Mouse (Mus musculus): ENCODE measurements around the gene Ednra. TPM values are rescaled to one million over a fixed set of nuclear protein-coding genes. Genes with fewer than 3 reads are reported as not detected.
A peak's percentile ranks its signal among the peaks of the same experiment; 100 is the strongest.

Ednra gene
- 7.6 and 8.6 TPM in 2 replicates for polyA plus RNA-seq (2014; fragmentation: Nextera tagmentation; extraction: Ambion mirVana)

DNA sequence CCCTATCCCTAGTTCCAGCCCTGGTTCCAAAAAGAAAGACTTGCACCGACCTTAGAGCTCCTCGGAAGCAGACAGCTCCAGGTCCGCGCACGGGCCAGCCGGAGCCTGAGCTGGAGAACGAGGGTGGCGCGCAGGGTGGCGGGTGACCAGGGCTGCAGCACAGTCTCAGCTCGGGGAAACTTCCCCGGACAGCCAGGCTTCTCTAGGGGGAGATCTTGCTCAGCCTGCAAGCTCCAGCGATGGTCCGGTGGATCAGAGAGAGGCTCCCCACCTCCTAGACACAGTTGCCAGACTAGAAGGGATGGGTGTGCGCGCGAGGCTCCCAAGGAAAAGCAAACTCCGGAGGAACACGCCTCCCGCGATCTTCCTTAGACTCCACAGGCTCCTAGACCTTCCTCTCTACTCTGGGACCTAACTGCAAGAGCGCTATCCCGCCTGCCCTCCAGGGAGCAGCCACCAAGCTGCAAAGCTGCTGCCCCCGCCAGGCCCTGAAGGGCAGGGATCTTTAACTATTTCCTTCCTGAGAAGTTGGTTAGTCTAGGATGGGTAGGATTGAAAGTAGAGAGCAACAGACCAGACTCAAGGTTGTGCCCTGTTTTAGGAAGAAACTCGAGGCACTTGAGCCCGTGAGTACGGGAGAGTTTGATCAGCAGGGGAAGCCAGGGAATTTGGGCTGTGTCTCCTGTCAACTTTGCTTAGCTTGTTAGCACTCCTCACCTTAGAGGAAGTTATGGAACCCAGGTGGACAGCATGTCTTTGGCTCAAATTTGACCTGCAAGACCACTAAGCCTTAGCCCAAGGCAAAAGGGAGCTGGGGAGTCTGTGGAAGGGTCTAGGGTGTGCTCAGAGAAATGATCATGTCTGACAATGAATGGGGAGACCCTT, at the start of gene Ednra:
TSS of gene Ednra (minus strand) at position 419 of the 885 bp plus-strand sequence.
- peaks cover 4% of the 10 kb centered on the region; the same call in 1 of the 2 replicates for H3K4me1 ChIP-seq (replicated peaks; ENCODE audit: control insufficient read depth, insufficient read depth, low read length)
- H3K36me3 ChIP-seq (replicated peaks; ENCODE audit: control insufficient read depth, insufficient read depth), result no peaks in the 10 kb centered on the region
- DNase-seq (ENCODE audit: low spot score) (peak; percentile 32), ATAC-seq (ENCODE audit: low FRiP score) (peak; percentile 87)
- H3K27me3 ChIP-seq (ENCODE audit: control insufficient read depth, insufficient read depth, low read length), result no peaks in the 10 kb centered on the region
- peak within 1 kb of the TSS; percentile 41 for H3K9ac ChIP-seq
- peak within 1 kb of the TSS; percentile 38 for H3K4me3 ChIP-seq (replicated peaks; ENCODE audit: low read length)
- H3K4me2 ChIP-seq (replicated peaks), result peak within 1 kb of the TSS; percentile 74
- no peaks in the 10 kb centered on the region for H3K9me3 ChIP-seq (ENCODE audit: control insufficient read depth, low read length)
- peak within 1 kb of the TSS; percentile 64 for H3K27ac ChIP-seq
- WGBS, result 1% methylated on average over 27 of the region's 27 CpGs

GRCm38 (mm10) chr8:77773831-77774230, 49.6 kb upstream of the Ednra start:
- H3K4me1 ChIP-seq (replicated peaks; ENCODE audit: control insufficient read depth, insufficient read depth, low read length), result no peaks in the 10 kb centered on the region
- H3K4me3 ChIP-seq (replicated peaks; ENCODE audit: low read length), result no peak overlapping the region
- 85% methylated on average over 4 of the region's 4 CpGs for WGBS
- no peak for DNase-seq (ENCODE audit: low spot score)
- H3K36me3 ChIP-seq (replicated peaks; ENCODE audit: control insufficient read depth, insufficient read depth), result no peaks in the 10 kb centered on the region
- no peak for ATAC-seq (ENCODE audit: low FRiP score)
- H3K9ac ChIP-seq, result no peak overlapping the region
- H3K27me3 ChIP-seq (ENCODE audit: control insufficient read depth, insufficient read depth, low read length), result no peaks in the 10 kb centered on the region
- H3K9me3 ChIP-seq (ENCODE audit: control insufficient read depth, low read length), result no peaks in the 10 kb centered on the region
- no peak overlapping the region for H3K27ac ChIP-seq
- H3K4me2 ChIP-seq (replicated peaks), result no peak overlapping the region

GRCm38 (mm10) chr8:77773256-77773655, 49.0 kb upstream of the Ednra start:
- DNase-seq (ENCODE audit: low spot score), result no peak
- Histone ChIP-seq H3K4me3 (replicated peaks; ENCODE audit: low read length) (no peak overlapping the region), H3K27ac (no peak overlapping the region), H3K36me3 (replicated peaks; ENCODE audit: control insufficient read depth, insufficient read depth) (no peaks in the 10 kb centered on the region), H3K9ac (no peak overlapping the region), H3K27me3 (ENCODE audit: control insufficient read depth, insufficient read depth, low read length) (no peaks in the 10 kb centered on the region), H3K4me2 (replicated peaks) (no peak overlapping the region), H3K4me1 (replicated peaks; ENCODE audit: control insufficient read depth, insufficient read depth, low read length) (no peaks in the 10 kb centered on the region), H3K9me3 (ENCODE audit: control insufficient read depth, low read length) (no peaks in the 10 kb centered on the region)
- ATAC-seq (ENCODE audit: low FRiP score), result no peak
- WGBS, result 71% methylated on average over 5 of the region's 5 CpGs

GRCm38 (mm10) chr8:77772210-77772886, 48.1 kb upstream of the Ednra start:
- no peak overlapping the region for H3K9ac ChIP-seq
- WGBS, result 46% methylated on average over 5 of the region's 5 CpGs
- H3K27me3 ChIP-seq (ENCODE audit: control insufficient read depth, insufficient read depth, low read length), result no peaks in the 10 kb centered on the region
- H3K4me2 ChIP-seq (replicated peaks), result no peak overlapping the region
- ATAC-seq (ENCODE audit: low FRiP score) (peak; percentile 60), DNase-seq (ENCODE audit: low spot score) (peak; percentile 44)
- no peaks in the 10 kb centered on the region for H3K4me1 ChIP-seq (replicated peaks; ENCODE audit: control insufficient read depth, insufficient read depth, low read length)
- no peak overlapping the region for H3K4me3 ChIP-seq (replicated peaks; ENCODE audit: low read length)
- no peaks in the 10 kb centered on the region for H3K9me3 ChIP-seq (ENCODE audit: control insufficient read depth, low read length)
- no peaks in the 10 kb centered on the region for H3K36me3 ChIP-seq (replicated peaks; ENCODE audit: control insufficient read depth, insufficient read depth)
- H3K27ac ChIP-seq, result no peak overlapping the region

GRCm38 (mm10) chr8:77770966-77771365, 46.7 kb upstream of the Ednra start:
- ATAC-seq (ENCODE audit: low FRiP score), result no peak
- DNase-seq (ENCODE audit: low spot score), result no peak
- H3K9me3 ChIP-seq (ENCODE audit: control insufficient read depth, low read length), result no peaks in the 10 kb centered on the region
- no peaks in the 10 kb centered on the region for H3K27me3 ChIP-seq (ENCODE audit: control insufficient read depth, insufficient read depth, low read length)
- no peak overlapping the region for H3K4me2 ChIP-seq (replicated peaks)
- H3K36me3 ChIP-seq (replicated peaks; ENCODE audit: control insufficient read depth, insufficient read depth), result no peaks in the 10 kb centered on the region
- H3K4me3 ChIP-seq (replicated peaks; ENCODE audit: low read length), result no peak overlapping the region
- no peak overlapping the region for H3K9ac ChIP-seq
- no peak overlapping the region for H3K27ac ChIP-seq
- WGBS, result 77% methylated on average over 3 of the region's 3 CpGs
- no peaks in the 10 kb centered on the region for H3K4me1 ChIP-seq (replicated peaks; ENCODE audit: control insufficient read depth, insufficient read depth, low read length)

DNA sequence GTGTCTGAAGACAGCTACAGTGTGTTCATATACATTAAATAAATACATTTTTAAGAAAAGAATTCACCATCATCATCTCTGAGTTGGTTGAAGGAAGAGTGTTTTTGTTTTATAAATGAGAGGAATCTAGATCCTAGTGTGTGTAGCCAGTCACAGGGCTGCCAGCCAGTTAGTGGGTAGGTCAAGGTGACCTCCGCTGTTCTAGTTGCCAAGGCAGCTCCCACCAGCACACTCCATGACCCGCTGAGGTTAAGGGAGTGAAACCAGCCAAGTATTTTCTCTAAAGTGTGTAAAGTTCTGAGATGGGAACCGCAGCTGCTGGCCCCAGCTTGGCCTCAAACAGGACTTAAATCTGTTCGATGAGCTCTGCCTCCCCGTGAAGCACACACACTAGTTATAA, 44.7 kb upstream of the Ednra start:
- Histone ChIP-seq H3K4me3 (replicated peaks; ENCODE audit: low read length) (no peak overlapping the region), H3K9me3 (ENCODE audit: control insufficient read depth, low read length) (no peaks in the 10 kb centered on the region), H3K4me1 (replicated peaks; ENCODE audit: control insufficient read depth, insufficient read depth, low read length) (no peaks in the 10 kb centered on the region), H3K27me3 (ENCODE audit: control insufficient read depth, insufficient read depth, low read length) (no peaks in the 10 kb centered on the region), H3K27ac (no peak overlapping the region), H3K36me3 (replicated peaks; ENCODE audit: control insufficient read depth, insufficient read depth) (no peaks in the 10 kb centered on the region), H3K4me2 (replicated peaks) (no peak overlapping the region), H3K9ac (no peak overlapping the region)
- no peak for ATAC-seq (ENCODE audit: low FRiP score)
- 91% methylated on average over 5 of the region's 5 CpGs for WGBS
- no peak for DNase-seq (ENCODE audit: low spot score)

DNA sequence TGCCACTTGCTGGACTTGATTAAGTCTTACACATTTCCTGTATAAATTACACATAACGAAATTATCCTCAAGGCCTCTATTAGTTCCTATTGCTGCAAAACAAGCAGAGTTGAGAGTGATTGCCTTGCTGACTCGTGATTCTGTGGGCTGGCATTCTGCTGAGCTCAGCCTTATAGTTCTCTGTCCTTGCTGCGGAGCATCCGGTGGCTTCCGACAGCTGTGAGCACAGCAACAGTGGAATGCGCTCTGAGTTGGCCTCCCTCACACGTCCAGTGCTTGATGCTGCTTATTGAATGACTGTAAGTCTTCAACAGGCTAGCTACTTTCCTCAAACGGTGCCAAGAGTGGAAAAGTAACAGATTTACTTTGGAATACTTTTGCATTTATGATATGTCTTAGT, 40.0 kb upstream of the Ednra start:
- 77% methylated on average over 8 of the region's 8 CpGs for WGBS
- Histone ChIP-seq H3K4me2 (replicated peaks) (no peak overlapping the region), H3K9me3 (ENCODE audit: control insufficient read depth, low read length) (peaks cover 5% of the 10 kb centered on the region; the same call in 1 of the 2 replicates), H3K36me3 (replicated peaks; ENCODE audit: control insufficient read depth, insufficient read depth) (no peaks in the 10 kb centered on the region), H3K4me3 (replicated peaks; ENCODE audit: low read length) (no peak overlapping the region), H3K4me1 (replicated peaks; ENCODE audit: control insufficient read depth, insufficient read depth, low read length) (no peaks in the 10 kb centered on the region), H3K27ac (no peak overlapping the region), H3K27me3 (ENCODE audit: control insufficient read depth, insufficient read depth, low read length) (no peaks in the 10 kb centered on the region), H3K9ac (no peak overlapping the region)
- no peak for ATAC-seq (ENCODE audit: low FRiP score)
- DNase-seq (ENCODE audit: low spot score), result no peak

DNA sequence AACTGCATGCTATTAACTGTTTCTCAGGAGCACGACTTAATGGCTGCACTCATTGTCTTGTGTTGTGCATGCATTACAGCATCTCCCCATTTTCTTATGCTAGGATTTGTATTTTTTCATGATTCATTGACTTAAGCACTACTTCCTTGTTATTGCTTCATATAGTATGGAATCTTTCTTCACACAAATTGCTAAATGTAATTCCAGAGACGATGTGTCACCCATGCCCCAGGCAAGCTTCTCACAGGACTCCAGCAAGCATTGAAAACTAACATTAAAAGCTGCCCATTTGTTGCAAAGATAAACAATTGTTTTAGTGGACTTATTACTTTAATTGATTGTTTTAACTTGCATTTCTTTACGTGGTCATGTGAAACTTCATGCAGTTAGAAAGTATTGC, 38.7 kb upstream of the Ednra start:
- ATAC-seq (ENCODE audit: low FRiP score) (no peak), DNase-seq (ENCODE audit: low spot score) (no peak)
- Histone ChIP-seq H3K4me3 (replicated peaks; ENCODE audit: low read length) (no peak overlapping the region), H3K27me3 (ENCODE audit: control insufficient read depth, insufficient read depth, low read length) (no peaks in the 10 kb centered on the region), H3K36me3 (replicated peaks; ENCODE audit: control insufficient read depth, insufficient read depth) (no peaks in the 10 kb centered on the region), H3K27ac (no peak overlapping the region), H3K4me2 (replicated peaks) (no peak overlapping the region), H3K9ac (no peak overlapping the region), H3K4me1 (replicated peaks; ENCODE audit: control insufficient read depth, insufficient read depth, low read length) (no peaks in the 10 kb centered on the region), H3K9me3 (ENCODE audit: control insufficient read depth, low read length) (peaks cover 5% of the 10 kb centered on the region; the same call in 1 of the 2 replicates)
- 74% methylated on average over 3 of the region's 3 CpGs for WGBS

GRCm38 (mm10) chr8:77755441-77755840, 31.2 kb upstream of the Ednra start:
- DNase-seq (ENCODE audit: low spot score), result no peak
- no peaks in the 10 kb centered on the region for H3K27me3 ChIP-seq (ENCODE audit: control insufficient read depth, insufficient read depth, low read length)
- 70% methylated on average over 4 of the region's 4 CpGs for WGBS
- H3K4me3 ChIP-seq (replicated peaks; ENCODE audit: low read length), result no peak overlapping the region
- no peaks in the 10 kb centered on the region for H3K36me3 ChIP-seq (replicated peaks; ENCODE audit: control insufficient read depth, insufficient read depth)
- no peaks in the 10 kb centered on the region for H3K9me3 ChIP-seq (ENCODE audit: control insufficient read depth, low read length)
- H3K27ac ChIP-seq, result no peak overlapping the region
- H3K4me2 ChIP-seq (replicated peaks), result no peak overlapping the region
- no peak for ATAC-seq (ENCODE audit: low FRiP score)
- H3K4me1 ChIP-seq (replicated peaks; ENCODE audit: control insufficient read depth, insufficient read depth, low read length), result no peaks in the 10 kb centered on the region
- H3K9ac ChIP-seq, result no peak overlapping the region
